Comparison of ENCODE assay signal across 8 mouse cellular contexts in genomic region chr12:74803740-74804512, GRCm38 (mm10).
DNase-seq lines count a peak whose midpoint lies in the region; ATAC-seq lines count a peak whose summit lies in the region.

No protein-coding gene starts in this region.

- intact Hi-C loops in left cerebral cortex, postnatal 36 days (cut with DNase I), result no loop called here

- 58% methylated on average over 13 of the region's 13 CpGs for WGBS in heart, embryonic 14.5 days

- no peak for DNase-seq in heart, adult 9 months (ENCODE audit: low spot score in 2 of 2)
- peak; percentile 40 for DNase-seq in c-Kit-negative CD71-positive TER-119-positive erythroid progenitor cells, embryonic 14.5 days (ENCODE audit: low read depth, low spot score)
- peak; percentile 63 to 83 for DNase-seq in kidney, postnatal 25 days
- DNase-seq in splenic B cell, adult 2 months (ENCODE audit: low read depth, low spot score), result peak; percentile 43
- no peak for DNase-seq in frontal cortex, postnatal 10 days (ENCODE audit: low spot score in 2 of 2)
- DNase-seq in left cerebral cortex, postnatal 36 days (ENCODE audit: low spot score in 2 of 2), result no peak

- H3K27me3 ChIP-seq in heart, embryonic 14.5 days (ENCODE audit: control insufficient read depth, insufficient read depth, low read length), result no peaks in the 10 kb centered on the region
- no peaks in the 10 kb centered on the region for H3K27me3 ChIP-seq in splenic B cell, adult 2 months (ENCODE audit: control insufficient read depth, insufficient read depth, low read length, poor library complexity, severe bottlenecking)

- ATAC-seq in heart, embryonic 14.5 days (ENCODE audit: insufficient number of reproducible peaks, insufficient read depth, low FRiP score, low read depth), result 0 out of 2 replicates have a peak, but pooled peaks have one; percentile 64
- peak; percentile 51 for ATAC-seq in CD4-positive, CD25-positive, alpha-beta regulatory T cell, adult 4 months

- no peaks in the 10 kb centered on the region for H3K9me3 ChIP-seq in heart, embryonic 14.5 days (ENCODE audit: control insufficient read depth, low read length)

- H3K4me3 ChIP-seq in heart, embryonic 14.5 days (ENCODE audit: control insufficient read depth in 1 of 2, insufficient read depth in 1 of 2, low read depth in 1 of 2, low read length in 2 of 2), result no peak overlapping the region

- no peak overlapping the region for H3K27ac ChIP-seq in heart, embryonic 14.5 days (replicated peaks in 1 of 2; ENCODE audit: control insufficient read depth in 1 of 2, insufficient read depth in 1 of 2, low read depth in 2 of 2, low read length in 2 of 2)

- H3K4me1 ChIP-seq in heart, embryonic 14.5 days (ENCODE audit: control insufficient read depth in 2 of 2, insufficient read depth in 2 of 2, low read length in 2 of 2), result no peaks in the 10 kb centered on the region

- no peak overlapping the region for H3K9ac ChIP-seq in heart, embryonic 14.5 days (ENCODE audit: low read length)

- H3K4me2 ChIP-seq in heart, embryonic 14.5 days (ENCODE audit: low read length), result no peak overlapping the region

- H3K36me3 ChIP-seq in heart, embryonic 14.5 days (ENCODE audit: control insufficient read depth, insufficient read depth, low read length), result no peaks in the 10 kb centered on the region
- H3K36me3 ChIP-seq in splenic B cell, adult 2 months (ENCODE audit: control insufficient read depth, insufficient read depth, low read length, poor library complexity, severe bottlenecking), result no peaks in the 10 kb centered on the region

Comparison
In these comparisons a context has a peak if more than half of its experiments do, and no peak if none do; other contexts are left out.
1. DNase-seq: peak in c-Kit-negative CD71-positive TER-119-positive erythroid progenitor cells, embryonic 14.5 days (single experiment), kidney, postnatal 25 days (2 of 2) and splenic B cell, adult 2 months (single experiment); none in heart, adult 9 months (0 of 2), frontal cortex, postnatal 10 days (0 of 2) and left cerebral cortex, postnatal 36 days (0 of 2).